Mouse (Mus musculus): ENCODE results near the gene Slc39a8. TPM values are rescaled to one million over a fixed set of nuclear protein-coding genes. Genes with fewer than 3 reads are reported as not detected.
A peak's percentile ranks its signal among the peaks of the same experiment; 100 is the strongest.

Slc39a8 gene
- 21.7 and 24.8 TPM in 2 replicates for polyA plus RNA-seq (2014; fragmentation: Nextera tagmentation; extraction: Ambion mirVana)

DNA sequence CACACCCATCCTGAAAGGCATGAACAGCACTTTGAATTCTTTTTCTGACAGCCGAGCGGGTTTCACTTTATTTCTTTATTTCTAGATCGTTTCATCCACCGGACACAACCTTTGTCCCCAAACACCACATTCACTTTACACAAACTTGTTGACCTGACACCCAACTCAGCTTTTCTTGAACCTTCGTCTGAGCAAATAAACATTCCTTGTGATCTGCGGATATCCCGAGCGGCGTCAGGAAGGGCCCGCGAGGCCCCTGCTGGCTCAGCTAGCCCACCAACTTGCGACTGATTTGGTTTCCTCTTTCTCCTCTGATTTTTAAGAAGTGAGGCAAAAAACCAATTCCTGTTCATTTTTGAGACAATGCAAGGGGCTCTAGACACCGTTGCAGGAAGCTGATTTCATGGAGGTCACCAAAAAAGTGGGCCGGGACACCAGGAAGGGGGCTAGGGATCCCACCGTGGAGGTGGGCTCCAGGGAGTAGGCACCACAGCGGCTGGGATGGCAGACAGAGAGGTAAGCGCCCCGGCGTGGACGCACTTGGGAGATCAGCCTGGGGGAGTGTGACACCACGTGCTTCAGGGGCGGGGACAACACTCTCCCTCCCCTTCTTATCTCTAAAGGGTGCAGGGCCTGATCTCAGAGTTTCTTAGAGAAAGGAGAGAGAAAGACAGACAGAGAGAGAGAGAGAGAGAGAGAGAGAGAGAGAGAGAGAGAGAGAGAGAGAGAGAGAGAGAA, at the start of gene Slc39a8:
Gene Slc39a8, plus strand, starts transcription at position 264 of the 738 bp plus-strand sequence.
- WGBS: 3% methylated on average over 22 of the region's 22 CpGs
- peak; percentile 96 for DNase-seq (ENCODE audit: low spot score, missing footprints)
- H3K27ac ChIP-seq (ENCODE audit: low read depth, low read length): peak within 1 kb of the TSS; percentile 44
- peak; percentile 93 for ATAC-seq (ENCODE audit: low FRiP score)
- H3K36me3 ChIP-seq (ENCODE audit: control insufficient read depth, insufficient read depth, low read length): no peaks in the 10 kb centered on the region
- H3K9ac ChIP-seq (ENCODE audit: low read length): peak within 1 kb of the TSS; percentile 80
- no peaks in the 10 kb centered on the region for H3K9me3 ChIP-seq (ENCODE audit: control insufficient read depth, low read length)
- peaks cover 6% of the 10 kb centered on the region for H3K4me1 ChIP-seq (ENCODE audit: control insufficient read depth, insufficient read depth, low read length)
- H3K4me3 ChIP-seq (ENCODE audit: low read depth, low read length): peak within 1 kb of the TSS; percentile 56
- H3K4me2 ChIP-seq: peak within 1 kb of the TSS; percentile 87
- H3K27me3 ChIP-seq (ENCODE audit: control insufficient read depth, insufficient read depth, low read length): no peaks in the 10 kb centered on the region

DNA sequence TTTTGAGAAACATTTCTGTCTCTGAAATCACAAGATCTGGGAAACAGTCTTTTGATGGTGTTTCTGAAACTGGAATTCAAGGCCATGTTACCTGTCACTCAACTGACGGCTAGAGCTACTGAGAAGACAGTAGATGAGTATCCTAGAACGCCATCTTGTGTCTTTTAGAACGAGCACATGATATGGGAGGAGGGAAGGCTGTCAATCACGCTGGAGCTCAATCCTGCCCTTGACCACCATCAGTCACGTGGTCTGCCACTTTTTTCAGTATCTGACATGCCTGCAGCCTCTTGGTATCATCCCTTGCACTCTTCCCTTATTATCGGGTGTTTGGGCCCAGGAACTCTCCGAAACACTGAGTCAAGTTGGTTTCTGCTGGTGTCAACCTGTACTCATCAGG, 40.0 kb upstream of the Slc39a8 start:
- no peak overlapping the region for H3K9ac ChIP-seq (ENCODE audit: low read length)
- H3K36me3 ChIP-seq (ENCODE audit: control insufficient read depth, insufficient read depth, low read length): no peaks in the 10 kb centered on the region
- no peak overlapping the region for H3K27ac ChIP-seq (ENCODE audit: low read depth, low read length)
- no peaks in the 10 kb centered on the region for H3K9me3 ChIP-seq (ENCODE audit: control insufficient read depth, low read length)
- 91% methylated on average over 7 of the region's 7 CpGs for WGBS
- no peak overlapping the region for H3K4me3 ChIP-seq (ENCODE audit: low read depth, low read length)
- DNase-seq (ENCODE audit: low spot score, missing footprints) (no peak), ATAC-seq (ENCODE audit: low FRiP score) (no peak)
- no peaks in the 10 kb centered on the region for H3K4me1 ChIP-seq (ENCODE audit: control insufficient read depth, insufficient read depth, low read length)
- no peaks in the 10 kb centered on the region for H3K27me3 ChIP-seq (ENCODE audit: control insufficient read depth, insufficient read depth, low read length)
- no peak overlapping the region for H3K4me2 ChIP-seq

DNA sequence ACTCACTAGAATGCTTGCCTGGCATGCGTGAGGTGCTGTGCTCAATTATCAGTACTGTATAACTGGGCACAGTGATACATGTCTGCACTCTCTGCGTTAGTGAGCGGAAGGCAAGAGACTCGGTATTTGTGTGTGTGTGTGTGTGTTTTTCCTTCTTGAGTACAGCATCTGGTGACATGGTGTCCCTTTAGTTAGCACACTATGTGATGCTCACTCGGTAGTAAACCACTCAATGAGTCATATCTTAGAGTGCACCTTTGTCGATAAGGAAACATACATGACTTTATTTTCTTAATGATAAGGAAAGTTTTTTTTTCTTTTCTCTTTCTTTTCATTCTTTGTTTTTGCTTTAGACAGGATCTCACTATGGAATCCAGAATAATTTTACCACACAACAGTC, 29.0 kb upstream of the Slc39a8 start:
- WGBS: 97% methylated on average over 6 of the region's 6 CpGs
- DNase-seq (ENCODE audit: low spot score, missing footprints): no peak
- no peak overlapping the region for H3K4me2 ChIP-seq
- H3K27me3 ChIP-seq (ENCODE audit: control insufficient read depth, insufficient read depth, low read length): no peaks in the 10 kb centered on the region
- H3K36me3 ChIP-seq (ENCODE audit: control insufficient read depth, insufficient read depth, low read length): no peaks in the 10 kb centered on the region
- H3K9me3 ChIP-seq (ENCODE audit: control insufficient read depth, low read length): no peaks in the 10 kb centered on the region
- H3K27ac ChIP-seq (ENCODE audit: low read depth, low read length): no peak overlapping the region
- H3K9ac ChIP-seq (ENCODE audit: low read length): no peak overlapping the region
- no peaks in the 10 kb centered on the region for H3K4me1 ChIP-seq (ENCODE audit: control insufficient read depth, insufficient read depth, low read length)
- no peak overlapping the region for H3K4me3 ChIP-seq (ENCODE audit: low read depth, low read length)
- ATAC-seq (ENCODE audit: low FRiP score): no peak

- Histone ChIP-seq H3K36me3 (ENCODE audit: control insufficient read depth, insufficient read depth, low read length) (no peaks in the 10 kb centered on the region), H3K9me3 (ENCODE audit: control insufficient read depth, low read length) (no peaks in the 10 kb centered on the region), H3K4me2 (no peak overlapping the region), H3K4me3 (ENCODE audit: low read depth, low read length) (no peak overlapping the region), H3K27ac (ENCODE audit: low read depth, low read length) (no peak overlapping the region), H3K27me3 (ENCODE audit: control insufficient read depth, insufficient read depth, low read length) (no peaks in the 10 kb centered on the region), H3K9ac (ENCODE audit: low read length) (no peak overlapping the region), H3K4me1 (ENCODE audit: control insufficient read depth, insufficient read depth, low read length) (no peaks in the 10 kb centered on the region)
- DNase-seq (ENCODE audit: low spot score, missing footprints) (no peak), ATAC-seq (ENCODE audit: low FRiP score) (no peak)
- WGBS: 90% methylated on average over 3 of the region's 3 CpGs
Measured at GRCm38 (mm10) chr3:135798241-135798640, 26.8 kb upstream of the Slc39a8 start.

DNA sequence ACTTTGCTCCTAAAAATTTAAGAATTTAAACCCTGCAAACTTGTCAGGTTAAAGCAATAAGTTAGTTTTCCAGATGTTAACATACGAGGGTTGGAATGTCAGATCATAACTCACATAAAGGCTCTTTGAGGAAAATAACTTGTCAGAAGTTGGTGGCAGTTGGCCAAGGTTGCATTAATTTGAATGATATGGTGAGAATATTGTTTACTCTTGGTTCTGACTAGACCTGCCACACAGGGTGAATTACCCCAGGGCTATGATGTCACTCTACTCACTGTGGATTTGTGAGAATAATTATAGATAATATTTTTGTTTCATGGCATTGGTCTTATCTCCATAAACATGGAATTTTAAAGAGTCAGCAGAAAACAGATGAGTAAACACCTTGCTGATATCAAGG, 26.4 kb upstream of the Slc39a8 start:
- no peak for DNase-seq (ENCODE audit: low spot score, missing footprints)
- no peak overlapping the region for H3K4me2 ChIP-seq
- no peaks in the 10 kb centered on the region for H3K36me3 ChIP-seq (ENCODE audit: control insufficient read depth, insufficient read depth, low read length)
- no peak for ATAC-seq (ENCODE audit: low FRiP score)
- H3K4me1 ChIP-seq (ENCODE audit: control insufficient read depth, insufficient read depth, low read length): no peaks in the 10 kb centered on the region
- no peaks in the 10 kb centered on the region for H3K27me3 ChIP-seq (ENCODE audit: control insufficient read depth, insufficient read depth, low read length)
- no peak overlapping the region for H3K27ac ChIP-seq (ENCODE audit: low read depth, low read length)
- H3K9ac ChIP-seq (ENCODE audit: low read length): no peak overlapping the region
- no peaks in the 10 kb centered on the region for H3K9me3 ChIP-seq (ENCODE audit: control insufficient read depth, low read length)
- 89% methylated on average over 1 of the region's 1 CpGs for WGBS
- no peak overlapping the region for H3K4me3 ChIP-seq (ENCODE audit: low read depth, low read length)

DNA sequence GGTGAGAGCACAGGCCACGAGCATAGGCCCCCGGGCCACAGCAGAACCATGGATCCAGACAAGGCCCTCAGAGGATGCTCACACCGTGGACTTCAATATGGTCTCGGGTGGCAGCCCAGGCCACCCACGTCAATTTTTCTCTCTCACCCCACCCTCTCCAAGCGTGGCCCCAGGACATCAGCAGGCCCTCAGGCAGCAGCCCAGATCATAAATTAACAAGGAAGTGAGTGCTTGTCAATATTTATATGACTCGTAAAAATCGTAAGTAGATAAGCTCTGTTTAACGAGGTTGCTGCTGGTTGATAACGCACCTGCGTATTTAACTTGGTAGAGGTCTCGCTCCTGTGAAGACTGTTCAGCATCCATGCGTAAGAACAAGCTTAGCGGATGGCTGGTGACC, 10.4 kb upstream of the Slc39a8 start:
- Histone ChIP-seq H3K9me3 (ENCODE audit: control insufficient read depth, low read length) (no peaks in the 10 kb centered on the region), H3K27me3 (ENCODE audit: control insufficient read depth, insufficient read depth, low read length) (no peaks in the 10 kb centered on the region), H3K4me2 (no peak overlapping the region), H3K4me3 (ENCODE audit: low read depth, low read length) (no peak overlapping the region), H3K4me1 (ENCODE audit: control insufficient read depth, insufficient read depth, low read length) (no peaks in the 10 kb centered on the region), H3K36me3 (ENCODE audit: control insufficient read depth, insufficient read depth, low read length) (no peaks in the 10 kb centered on the region), H3K27ac (ENCODE audit: low read depth, low read length) (no peak overlapping the region), H3K9ac (ENCODE audit: low read length) (no peak overlapping the region)
- no peak for ATAC-seq (ENCODE audit: low FRiP score)
- no peak for DNase-seq (ENCODE audit: low spot score, missing footprints)
- 86% methylated on average over 14 of the region's 14 CpGs for WGBS

- H3K4me2 ChIP-seq: no peak overlapping the region
- H3K4me1 ChIP-seq (ENCODE audit: control insufficient read depth, insufficient read depth, low read length): no peaks in the 10 kb centered on the region
- no peak overlapping the region for H3K27ac ChIP-seq (ENCODE audit: low read depth, low read length)
- H3K36me3 ChIP-seq (ENCODE audit: control insufficient read depth, insufficient read depth, low read length): no peaks in the 10 kb centered on the region
- H3K9ac ChIP-seq (ENCODE audit: low read length): no peak overlapping the region
- 87% methylated on average over 5 of the region's 5 CpGs for WGBS
- H3K27me3 ChIP-seq (ENCODE audit: control insufficient read depth, insufficient read depth, low read length): no peaks in the 10 kb centered on the region
- DNase-seq (ENCODE audit: low spot score, missing footprints) (no peak), ATAC-seq (ENCODE audit: low FRiP score) (no peak)
- no peaks in the 10 kb centered on the region for H3K9me3 ChIP-seq (ENCODE audit: control insufficient read depth, low read length)
- no peak overlapping the region for H3K4me3 ChIP-seq (ENCODE audit: low read depth, low read length)
Measured at GRCm38 (mm10) chr3:135815973-135816727, 8.9 kb upstream of the Slc39a8 start.

- Histone ChIP-seq H3K4me2 (no peak overlapping the region), H3K4me3 (ENCODE audit: low read depth, low read length) (no peak overlapping the region), H3K36me3 (ENCODE audit: control insufficient read depth, insufficient read depth, low read length) (no peaks in the 10 kb centered on the region), H3K9me3 (ENCODE audit: control insufficient read depth, low read length) (no peaks in the 10 kb centered on the region), H3K27ac (ENCODE audit: low read depth, low read length) (no peak overlapping the region), H3K27me3 (ENCODE audit: control insufficient read depth, insufficient read depth, low read length) (no peaks in the 10 kb centered on the region), H3K4me1 (ENCODE audit: control insufficient read depth, insufficient read depth, low read length) (no peaks in the 10 kb centered on the region), H3K9ac (ENCODE audit: low read length) (no peak overlapping the region)
- DNase-seq (ENCODE audit: low spot score, missing footprints) (no peak), ATAC-seq (ENCODE audit: low FRiP score) (no peak)
- WGBS: 77% methylated on average over 1 of the region's 1 CpGs
Measured at GRCm38 (mm10) chr3:135817124-135817523, 8.0 kb upstream of the Slc39a8 start.

DNA sequence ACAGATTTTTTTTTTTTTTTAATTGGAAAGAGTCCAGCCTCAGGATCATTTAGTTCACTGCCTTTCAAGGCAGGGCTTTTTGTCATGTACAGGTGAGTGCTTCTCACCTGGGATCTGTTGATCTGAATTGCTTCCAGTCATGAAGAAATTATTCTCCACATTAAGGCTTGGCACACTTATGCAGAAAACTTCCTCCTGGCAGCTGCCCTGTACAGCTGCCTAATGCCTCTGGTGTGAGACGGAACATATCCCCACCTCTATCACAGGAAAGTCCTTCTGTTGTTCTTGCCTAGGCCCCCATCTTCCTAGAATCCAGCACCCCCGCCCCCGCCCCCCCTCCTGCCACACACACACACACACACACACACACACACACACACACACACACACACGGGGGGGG, 643 bp upstream of the Slc39a8 start:
- no peaks in the 10 kb centered on the region for H3K36me3 ChIP-seq (ENCODE audit: control insufficient read depth, insufficient read depth, low read length)
- H3K4me3 ChIP-seq (ENCODE audit: low read depth, low read length): no peak overlapping the region
- H3K9me3 ChIP-seq (ENCODE audit: control insufficient read depth, low read length): no peaks in the 10 kb centered on the region
- no peak overlapping the region for H3K9ac ChIP-seq (ENCODE audit: low read length)
- ATAC-seq (ENCODE audit: low FRiP score): no peak
- H3K4me2 ChIP-seq: no peak overlapping the region
- H3K27ac ChIP-seq (ENCODE audit: low read depth, low read length): no peak overlapping the region
- no peak for DNase-seq (ENCODE audit: low spot score, missing footprints)
- no peaks in the 10 kb centered on the region for H3K27me3 ChIP-seq (ENCODE audit: control insufficient read depth, insufficient read depth, low read length)
- H3K4me1 ChIP-seq (ENCODE audit: control insufficient read depth, insufficient read depth, low read length): peaks cover 6% of the 10 kb centered on the region
- WGBS: 28% methylated on average over 3 of the region's 4 CpGs

All from midbrain, embryonic 11.5 days (tissue).